Mouse (Mus musculus): Measurements from ENCODE around the gene Tcp10a.
"Not testable (repeated sequence)": the region's sequence is repeated elsewhere in the genome, so short reads cannot be mapped to it uniquely, and the experiment has no call there.

Tcp10a gene

DNA sequence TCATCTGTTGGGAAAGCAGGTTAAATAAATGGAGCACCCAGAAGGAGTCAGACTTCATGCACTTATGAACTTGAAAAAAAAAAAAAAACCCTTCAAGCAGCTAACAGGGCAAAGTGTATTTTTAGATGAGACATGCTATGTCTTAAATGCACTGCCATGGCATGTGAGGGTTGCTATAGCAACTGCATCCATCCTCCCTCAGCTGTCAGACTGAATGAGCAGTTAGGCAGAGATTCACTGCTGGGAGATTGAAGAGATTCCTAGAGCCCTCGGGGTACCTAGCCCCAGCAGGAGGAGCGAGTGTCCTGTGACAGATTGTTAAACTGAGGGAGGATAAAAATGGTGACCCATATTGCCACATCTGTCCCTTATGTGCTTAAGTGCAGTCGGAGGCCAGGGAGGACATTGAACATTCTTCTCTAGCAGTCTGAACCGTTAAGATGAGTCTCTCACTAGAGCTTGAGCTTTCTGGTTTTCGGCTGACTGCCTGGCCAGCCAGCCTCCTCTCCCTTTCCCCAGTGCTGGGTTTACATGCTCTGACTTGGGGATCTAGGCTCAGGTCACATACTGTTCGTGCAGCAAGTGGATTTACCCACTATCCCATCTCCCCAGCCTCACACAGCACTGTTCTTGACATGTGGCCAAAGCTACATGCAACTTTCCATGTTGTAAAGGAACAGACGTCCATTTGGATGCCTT lies 42.4 kb downstream of the Tcp10a start:
- peak; percentile 2 for DNase-seq (ENCODE audit: low read depth, low spot score)

DNA sequence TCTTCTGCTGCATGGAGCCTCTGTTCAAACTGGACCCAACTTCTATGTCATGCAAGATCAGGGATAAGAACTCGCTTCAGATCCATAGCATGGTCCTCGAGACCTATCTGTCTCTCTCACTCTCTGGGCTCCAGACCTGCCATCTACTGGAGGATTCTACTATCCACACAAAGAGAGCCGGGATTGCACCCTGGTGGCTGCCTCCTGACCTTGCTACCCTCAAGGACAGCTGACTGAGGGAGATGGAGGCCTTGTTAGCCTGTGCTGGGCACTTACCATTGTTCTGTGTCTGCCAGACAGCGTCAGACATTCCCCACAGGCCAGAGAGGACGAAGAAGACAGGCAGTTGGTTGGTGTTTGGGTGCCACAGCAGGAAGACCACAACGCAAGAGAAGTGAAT lies 45.0 kb downstream of the Tcp10a start:
- DNase-seq (ENCODE audit: low read depth, low spot score): not testable (repeated sequence)

DNA sequence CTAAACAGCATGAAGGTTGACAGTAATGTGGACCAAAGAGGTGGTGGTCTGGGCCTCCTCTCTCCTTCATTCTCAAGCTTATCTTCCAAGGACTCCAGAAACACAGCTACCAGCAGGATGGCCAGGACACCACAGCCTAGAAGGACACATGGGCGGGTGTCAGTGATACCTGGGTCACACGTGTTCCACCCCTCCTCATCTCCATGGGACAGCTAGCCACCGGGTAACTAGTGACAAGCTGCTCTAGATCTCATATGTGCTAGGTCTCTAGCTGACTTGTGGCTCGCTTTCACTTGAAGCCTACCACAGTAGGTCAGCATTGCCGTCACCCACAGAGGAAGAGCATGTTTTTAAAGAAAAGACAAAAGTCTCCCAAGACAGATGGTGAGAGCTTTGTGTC lies 47.4 kb downstream of the Tcp10a start, which contains the start of gene Gm49630:
Gm49630 (minus strand) TSS at position 101 of the 400 bp plus-strand sequence.
- not testable (repeated sequence) for DNase-seq (ENCODE audit: low read depth, low spot score)

DNA sequence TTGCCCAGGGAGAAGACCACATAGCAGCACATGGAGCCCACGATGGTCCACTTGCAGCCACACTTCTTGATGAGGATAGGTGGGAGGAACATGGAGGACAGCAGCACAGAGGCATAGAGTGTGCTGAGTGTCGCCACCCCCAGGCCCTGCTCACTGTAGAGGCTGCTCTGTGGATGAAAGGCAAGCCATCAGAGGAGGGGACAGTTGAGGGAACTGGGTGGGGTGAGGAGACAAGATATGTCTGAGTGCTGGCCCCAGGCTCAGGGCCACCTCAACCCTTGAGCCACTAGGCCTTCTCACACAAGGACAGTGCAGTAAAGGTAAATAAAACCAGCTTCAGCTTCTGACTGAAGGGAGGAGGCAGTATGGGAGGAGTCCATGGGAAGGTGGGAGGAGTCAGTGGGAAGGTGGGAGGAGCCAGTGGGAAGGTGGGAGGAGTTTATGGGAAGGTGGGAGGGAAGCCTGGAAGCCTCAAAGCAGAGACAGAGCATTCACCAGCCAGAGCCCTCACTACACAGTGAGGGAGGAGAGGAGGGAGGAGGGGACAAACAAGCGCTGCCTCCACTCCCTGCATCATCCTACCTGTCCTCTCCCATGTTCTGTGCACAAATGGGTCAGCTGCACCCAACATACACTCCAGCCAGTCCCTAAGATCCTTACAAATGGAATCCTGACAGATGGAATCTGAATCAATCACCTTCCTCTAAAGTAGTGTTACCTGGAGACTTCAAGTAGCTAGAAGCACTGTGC lies 52.7 kb downstream of the Tcp10a start:
- DNase-seq (ENCODE audit: low read depth, low spot score): not testable (repeated sequence)

DNA sequence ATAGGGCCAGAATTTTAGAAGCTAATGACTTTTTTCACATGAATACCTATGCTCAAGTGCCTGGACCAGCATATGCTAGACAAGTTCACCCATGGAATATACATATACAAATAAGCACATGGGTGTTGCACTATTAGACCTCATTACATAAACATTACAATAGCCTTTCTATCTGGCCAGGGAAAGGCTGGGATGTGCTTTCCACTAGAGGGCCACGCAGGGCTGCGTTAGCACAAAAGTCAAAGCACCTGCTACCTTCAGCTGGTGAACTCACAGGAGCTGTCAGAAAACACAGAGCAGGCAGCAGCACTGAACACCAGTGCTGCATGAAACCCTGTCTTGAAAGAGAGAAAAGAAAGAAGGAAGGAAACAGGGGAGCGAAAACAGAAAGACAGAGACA lies 53.5 kb downstream of the Tcp10a start:
- DNase-seq (ENCODE audit: low read depth, low spot score): not testable (repeated sequence)

DNA sequence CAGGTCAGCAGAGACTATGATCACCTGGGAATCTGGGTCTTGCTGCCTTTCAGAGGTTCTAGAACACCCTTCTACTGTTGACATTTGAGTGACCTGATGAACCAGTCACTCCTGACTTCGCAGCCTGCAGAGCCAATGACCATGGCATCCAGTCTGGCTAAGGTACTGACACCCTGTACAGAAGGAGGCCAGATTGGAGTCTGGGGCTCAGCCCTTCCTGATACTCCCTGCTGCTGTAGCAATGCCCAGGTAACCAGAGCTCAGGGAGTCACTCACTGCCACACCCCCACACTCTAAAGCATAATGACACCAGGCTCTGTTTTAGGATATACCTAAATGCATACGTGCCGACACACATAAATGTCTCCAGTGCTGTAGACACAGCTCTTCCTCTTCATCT lies 58.3 kb downstream of the Tcp10a start:
- not testable (repeated sequence) for DNase-seq (ENCODE audit: low read depth, low spot score)

DNA sequence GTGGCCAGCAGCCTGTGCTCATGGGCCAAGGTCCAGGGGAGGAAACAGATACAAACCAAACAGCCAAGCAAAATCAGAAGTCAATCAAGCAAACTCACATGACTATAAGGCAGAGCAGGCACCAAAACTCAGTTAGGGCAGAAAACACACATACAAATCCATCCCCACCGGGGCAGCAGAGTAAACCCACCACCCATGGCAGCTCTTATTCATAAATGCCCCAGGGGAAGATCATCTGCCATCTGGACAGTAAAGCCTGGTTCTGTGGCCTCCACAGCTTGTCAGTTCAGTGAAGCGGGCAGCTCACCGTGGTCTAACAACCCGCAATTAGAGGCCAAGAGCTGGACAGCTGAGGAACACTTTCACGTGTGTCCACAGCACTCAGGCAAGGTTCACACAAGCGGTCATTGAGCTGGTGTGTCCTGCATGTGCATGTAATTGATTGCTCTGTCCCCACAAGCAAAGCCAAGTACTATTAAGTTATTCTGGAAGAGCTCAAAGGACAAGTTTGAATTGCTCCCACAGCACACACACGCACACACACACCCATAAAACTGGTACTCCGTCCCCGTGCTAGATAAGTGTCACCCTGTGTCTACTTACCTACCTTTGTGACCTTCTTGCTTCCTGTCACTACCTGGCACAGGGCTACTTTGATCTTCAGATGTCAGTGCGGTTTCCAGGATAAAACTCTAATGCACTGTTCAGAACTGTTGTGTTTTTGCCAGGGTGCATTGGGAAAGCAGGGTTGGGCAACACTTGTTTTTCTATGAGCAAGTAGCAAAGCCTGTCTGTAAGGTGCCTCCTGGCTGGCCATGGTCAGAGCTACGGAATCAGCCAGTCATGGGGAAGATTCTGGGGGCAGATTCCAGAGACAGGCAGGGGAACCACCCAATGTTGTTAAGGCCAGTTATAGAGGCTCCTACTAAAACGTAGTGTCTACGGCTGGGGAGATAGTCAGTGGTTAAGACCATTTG lies 59.0 kb downstream of the Tcp10a start:
- not testable (repeated sequence) for DNase-seq (ENCODE audit: low read depth, low spot score)

DNA sequence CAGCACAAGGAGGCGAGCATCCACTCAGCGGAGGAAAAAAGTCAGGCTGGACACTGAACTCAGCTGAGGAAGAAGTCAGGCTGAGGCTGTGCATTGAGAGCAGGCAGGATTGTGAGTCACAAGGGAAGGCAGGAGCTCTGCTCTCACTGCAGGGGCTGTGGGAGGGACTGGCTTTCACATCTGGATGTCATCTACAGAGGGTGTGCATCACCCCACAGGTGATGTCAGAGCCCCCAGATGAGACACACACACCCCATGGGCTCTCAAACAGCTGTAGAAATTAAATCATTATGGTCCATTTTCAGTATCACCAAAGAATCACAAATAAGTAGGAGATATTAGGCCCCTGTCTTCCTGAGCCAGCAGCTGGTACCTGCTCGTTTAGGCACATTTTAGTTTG lies 60.9 kb downstream of the Tcp10a start, which contains the start of gene Unc93a2:
Unc93a2 (minus strand) TSS at position 101 of the 400 bp plus-strand sequence.
- not testable (repeated sequence) for DNase-seq (ENCODE audit: low read depth, low spot score)

DNA sequence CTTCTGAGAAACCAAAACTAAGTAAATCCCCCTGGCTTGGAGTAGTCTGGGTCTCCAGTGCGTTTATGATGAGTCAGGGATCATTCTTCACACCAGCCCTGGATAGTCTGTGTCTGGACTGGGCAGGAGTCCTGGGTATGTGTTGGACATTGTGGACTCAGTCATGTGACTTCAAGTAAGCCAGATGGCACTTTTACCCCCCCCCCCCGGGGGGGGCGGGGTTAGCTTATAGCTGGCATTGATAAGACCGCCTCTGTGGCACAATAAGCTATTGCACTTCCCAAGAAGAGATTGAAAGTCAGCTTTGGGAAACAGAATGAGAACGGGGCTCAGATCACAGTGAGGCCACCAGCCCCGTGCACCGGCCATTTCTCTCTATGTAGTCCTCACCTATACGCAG lies 61.6 kb downstream of the Tcp10a start:
- DNase-seq (ENCODE audit: low read depth, low spot score): not testable (repeated sequence)

DNA sequence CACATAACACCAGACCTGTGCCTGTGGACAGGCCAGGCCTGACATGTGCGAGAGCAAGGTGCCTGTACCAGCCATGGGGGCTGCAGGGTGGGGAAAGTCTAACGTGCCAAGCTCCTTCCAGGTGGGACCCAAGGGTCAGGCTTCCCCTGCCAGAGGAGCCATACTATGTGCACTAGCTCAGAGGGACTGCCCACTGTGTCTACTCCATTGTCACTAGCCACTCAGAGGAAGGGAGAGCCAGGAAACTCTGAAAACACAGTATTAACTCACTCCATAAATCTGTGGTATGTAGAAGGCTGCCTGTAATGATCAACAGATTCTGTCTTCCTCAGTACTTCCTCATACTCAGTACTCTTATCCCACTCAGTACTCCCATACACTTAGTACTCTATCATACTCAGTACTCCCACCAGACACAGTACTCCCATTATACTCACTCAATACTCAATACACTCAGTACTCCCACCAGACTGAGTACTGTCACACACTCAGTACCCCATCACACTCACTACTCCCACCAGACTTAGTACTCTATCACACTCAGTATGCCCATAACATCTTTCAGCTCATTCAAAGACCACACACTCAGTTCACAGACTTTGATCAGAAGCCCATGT lies 64.0 kb downstream of the Tcp10a start:
- not testable (repeated sequence) for DNase-seq (ENCODE audit: low read depth, low spot score)

DNA sequence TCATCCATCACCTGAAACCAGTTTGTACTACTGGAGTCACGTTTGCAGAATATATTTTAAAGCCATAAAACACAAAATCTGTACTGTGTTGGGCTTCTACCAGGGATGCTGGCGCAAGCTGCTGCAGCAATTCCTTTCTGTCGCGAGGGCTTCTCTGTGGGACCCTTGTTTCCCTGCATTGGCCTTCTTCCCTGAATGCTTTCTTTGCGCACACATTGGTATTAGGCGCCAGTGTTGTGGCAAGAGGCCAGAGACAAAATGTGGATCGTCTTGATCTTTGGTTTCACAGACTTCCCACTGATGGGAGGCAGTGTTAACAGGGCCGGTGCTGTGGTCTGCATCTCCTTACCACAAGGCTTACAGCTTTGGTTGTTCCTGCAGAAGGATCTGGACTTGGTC lies 64.5 kb downstream of the Tcp10a start:
- DNase-seq (ENCODE audit: low read depth, low spot score): not testable (repeated sequence)

DNA sequence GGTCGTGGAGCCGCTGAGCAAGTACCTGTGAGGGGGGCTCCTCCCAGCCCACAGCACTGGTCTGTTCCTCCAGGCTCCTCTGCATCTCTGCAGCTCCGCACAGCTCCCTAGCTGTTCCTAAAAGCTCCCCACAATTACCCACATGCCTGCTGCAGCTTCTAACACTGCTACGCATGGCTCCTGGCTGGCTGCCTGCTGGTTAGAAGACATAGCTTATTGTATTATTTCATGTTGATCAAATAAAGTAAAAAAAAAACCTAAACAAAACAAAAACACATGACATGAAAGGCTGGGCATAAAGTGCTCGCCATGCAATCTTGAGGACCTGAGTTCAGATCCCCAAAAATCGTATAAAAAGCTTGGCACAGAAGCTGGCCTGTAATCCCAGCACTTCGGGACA lies 65.5 kb downstream of the Tcp10a start:
- DNase-seq (ENCODE audit: low read depth, low spot score): not testable (repeated sequence)

DNA sequence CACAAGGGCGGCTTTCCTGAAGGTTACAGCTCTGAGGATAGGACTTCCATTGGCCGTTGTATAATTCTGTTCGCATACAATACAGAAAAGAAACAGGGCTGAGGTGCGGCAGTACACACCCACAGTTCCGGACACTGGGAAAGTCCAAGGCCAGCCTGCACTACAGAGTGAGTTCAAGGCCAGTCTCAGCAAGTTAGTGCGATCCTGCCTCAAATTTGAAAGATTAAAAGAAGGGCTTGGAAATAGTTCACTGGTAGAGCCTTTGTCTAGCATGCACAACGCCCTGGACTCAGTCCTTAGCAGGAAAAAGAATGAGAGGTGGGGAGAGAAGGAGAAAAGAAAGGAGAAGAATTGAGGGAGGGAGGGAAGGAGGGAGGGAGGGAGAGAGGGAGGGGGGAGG lies 70.7 kb downstream of the Tcp10a start:
- not testable (repeated sequence) for DNase-seq (ENCODE audit: low read depth, low spot score)
